Mouse (Mus musculus) heart, embryonic 12.5 days (tissue): ENCODE results near the gene Timp3. TPM values are rescaled to one million over a fixed set of nuclear protein-coding genes. Genes with fewer than 3 reads are reported as not detected.
A peak's percentile ranks its signal among the peaks of the same experiment; 100 is the strongest.

Source experiments
- ATAC-seq: fragments of 200-750 bp; cut with Nextera tagmentation; 2 replicates; pipeline ENCODE4 v1.8.0; 2017; ENCODE audit warnings: moderate TSS enrichment, moderate library complexity; ENCODE audit not compliant: insufficient number of reproducible peaks, low FRiP score
- H3K27ac ChIP-seq: fragments of 300-500 bp; sonication (generic); 2 replicates; pipeline ENCODE4 v1.5.1; 2016; ENCODE audit warnings: mild to moderate bottlenecking, moderate library complexity; ENCODE audit not compliant: poor library complexity, severe bottlenecking
- H3K27me3 ChIP-seq: fragments of 300-500 bp; sonication (generic); replicated peaks from 2 replicates; pipeline ENCODE4 v1.6.1; 2016; ENCODE audit warnings: mild to moderate bottlenecking, moderate library complexity
- H3K36me3 ChIP-seq: fragments of 300-500 bp; sonication (generic); 2 replicates; pipeline ENCODE4 v1.6.1; 2016; ENCODE audit warnings: mild to moderate bottlenecking, moderate library complexity
- H3K4me1 ChIP-seq: fragments of 300-500 bp; sonication (generic); replicated peaks from 2 replicates; pipeline ENCODE4 v1.6.1; 2016; ENCODE audit warnings: mild to moderate bottlenecking
- H3K4me2 ChIP-seq: fragments of 300-500 bp; sonication (generic); 2 replicates; pipeline ENCODE4 v1.6.1; 2016; ENCODE audit warnings: mild to moderate bottlenecking, moderate library complexity
- H3K4me3 ChIP-seq: fragments of 300-500 bp; sonication (generic); 2 replicates; pipeline ENCODE4 v1.5.1; 2016; ENCODE audit warnings: mild to moderate bottlenecking
- H3K9ac ChIP-seq: fragments of 300-500 bp; sonication (generic); 2 replicates; pipeline ENCODE4 v1.6.1; 2016; ENCODE audit warnings: mild to moderate bottlenecking, moderate library complexity
- H3K9me3 ChIP-seq: fragments of 300-500 bp; sonication (generic); replicated peaks from 2 replicates; pipeline ENCODE4 v1.6.1; 2016; ENCODE audit warnings: mild to moderate bottlenecking, moderate library complexity
- WGBS: fragments of 180-500 bp; shearing (Covaris S2); methylation state at CpG from one replicate; pipeline ENCODE4 v1.1.7; 2016; 5-methylcytosine and 5-hydroxymethylcytosine counted together
- polyA plus RNA-seq: library from polyadenylated mRNA; unstranded; fragments of >200 nt; fragmentation: Nextera tagmentation; extraction: Ambion mirVana; gene quantifications from 2 replicates; pipeline ENCODE4 v1.2.1, GENCODE M21; 2016

Timp3 gene
- 70.8 and 71.5 TPM in 2 replicates for polyA plus RNA-seq

DNA sequence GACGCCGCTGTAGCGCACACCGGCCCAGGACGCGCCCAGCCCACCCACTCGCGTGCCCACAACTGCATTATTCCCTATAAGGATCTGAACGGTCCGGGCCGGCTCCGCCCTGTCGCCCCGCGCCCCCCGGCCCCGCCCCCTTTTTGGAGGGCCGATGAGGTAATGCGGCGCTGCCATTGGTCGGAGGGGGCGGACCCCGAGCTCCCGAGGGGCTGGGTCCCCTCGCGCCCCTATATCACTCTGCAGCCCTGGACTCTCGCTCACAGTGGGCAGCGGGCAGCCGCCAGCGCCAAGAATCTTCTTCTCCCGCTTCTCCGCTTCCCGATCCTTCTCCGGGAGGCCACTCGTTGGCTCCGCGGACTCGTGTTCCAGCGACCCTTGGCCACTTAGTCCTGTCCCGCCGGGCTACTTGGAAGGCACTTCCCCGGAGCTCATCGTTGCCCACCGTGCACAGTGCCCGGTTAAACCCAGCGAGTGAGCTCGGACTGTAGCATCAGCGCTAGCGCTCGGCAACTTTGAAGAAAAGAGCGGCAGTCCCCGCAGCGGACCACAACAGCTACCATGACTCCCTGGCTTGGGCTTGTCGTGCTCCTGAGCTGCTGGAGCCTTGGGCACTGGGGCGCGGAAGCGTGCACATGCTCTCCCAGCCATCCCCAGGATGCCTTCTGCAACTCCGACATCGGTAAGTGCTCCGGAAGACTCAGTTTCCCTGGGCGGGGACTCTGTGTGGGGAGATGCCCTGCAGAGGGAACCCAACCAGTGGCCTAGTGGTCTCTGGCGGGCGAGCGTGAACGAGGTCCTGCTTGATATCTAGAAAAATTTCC is at the start of gene Timp3:
Timp3 (plus strand) TSS at position 80 of the 824 bp plus-strand sequence.
- H3K36me3 ChIP-seq = 0 out of 2 replicates have a peak, but pooled peaks cover 4% of the 10 kb centered on the region
- under 1% methylated on average over 63 of the region's 65 CpGs for WGBS
- peak within 1 kb of the TSS; percentile 83 for H3K4me3 ChIP-seq
- H3K27me3 ChIP-seq = no peaks in the 10 kb centered on the region
- peak within 1 kb of the TSS; percentile 95 for H3K9ac ChIP-seq
- H3K9me3 ChIP-seq = no peaks in the 10 kb centered on the region
- ATAC-seq = peak; percentile 86
- peaks cover 38% of the 10 kb centered on the region for H3K4me1 ChIP-seq
- peak within 1 kb of the TSS; percentile 87 for H3K27ac ChIP-seq
- H3K4me2 ChIP-seq = peak within 1 kb of the TSS; percentile 95

DNA sequence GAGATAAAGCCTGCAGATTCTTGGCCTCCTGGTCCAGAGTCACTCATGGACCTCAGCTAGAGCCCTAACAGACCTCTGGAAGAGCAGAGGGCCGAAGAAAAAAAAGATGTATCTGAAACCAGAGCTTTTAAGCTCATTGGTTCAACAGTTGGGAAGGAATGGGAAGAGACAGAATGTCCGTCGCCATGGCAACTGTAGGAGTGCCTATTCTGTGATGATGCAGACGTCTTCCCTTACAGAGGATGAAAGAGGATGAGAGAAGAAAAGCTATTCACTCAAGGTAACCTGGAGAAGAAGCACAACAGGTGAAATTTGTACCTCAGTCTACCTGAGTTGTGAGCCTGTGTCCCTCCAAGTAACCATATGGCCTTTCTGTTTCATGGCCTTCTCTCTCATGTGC is 44.0 kb upstream of the Timp3 start:
- H3K27me3 ChIP-seq = peaks cover 3% of the 10 kb centered on the region; the same call in 1 of the 2 replicates
- WGBS = 57% methylated on average over 4 of the region's 4 CpGs
- peaks cover 5% of the 10 kb centered on the region; the same call in 1 of the 2 replicates for H3K4me1 ChIP-seq
- H3K9ac ChIP-seq = no peak overlapping the region
- H3K4me2 ChIP-seq = no peak overlapping the region
- H3K36me3 ChIP-seq = no peaks in the 10 kb centered on the region
- ATAC-seq = no peak
- peaks cover 7% of the 10 kb centered on the region for H3K9me3 ChIP-seq
- no peak overlapping the region for H3K4me3 ChIP-seq
- H3K27ac ChIP-seq = no peak overlapping the region

DNA sequence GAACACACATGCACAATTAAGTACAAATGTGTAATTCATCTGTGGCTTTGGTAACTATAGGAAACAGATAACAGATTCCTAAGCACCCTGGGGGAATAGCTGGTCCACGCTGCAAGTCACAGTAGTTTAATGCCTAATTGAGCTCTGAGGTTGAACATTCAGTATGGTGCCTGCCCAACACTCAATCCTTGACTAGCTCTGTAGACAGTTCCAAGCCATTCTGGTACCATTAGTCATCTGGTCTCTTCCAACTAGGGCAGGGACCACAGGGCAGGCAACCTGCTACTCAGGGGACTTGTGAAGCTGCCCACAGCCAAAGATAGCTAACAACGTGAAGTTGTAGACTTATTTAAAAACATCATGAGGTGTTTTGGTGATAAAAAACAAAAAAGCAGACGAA is 43.1 kb upstream of the Timp3 start:
- Histone ChIP-seq H3K9me3 (peaks cover 7% of the 10 kb centered on the region), H3K9ac (no peak overlapping the region), H3K4me1 (peaks cover 5% of the 10 kb centered on the region; the same call in 1 of the 2 replicates), H3K4me3 (no peak overlapping the region), H3K27me3 (peaks cover 3% of the 10 kb centered on the region; the same call in 1 of the 2 replicates), H3K36me3 (no peaks in the 10 kb centered on the region), H3K27ac (no peak overlapping the region), H3K4me2 (no peak overlapping the region)
- ATAC-seq = no peak
- 66% methylated on average over 3 of the region's 3 CpGs for WGBS

DNA sequence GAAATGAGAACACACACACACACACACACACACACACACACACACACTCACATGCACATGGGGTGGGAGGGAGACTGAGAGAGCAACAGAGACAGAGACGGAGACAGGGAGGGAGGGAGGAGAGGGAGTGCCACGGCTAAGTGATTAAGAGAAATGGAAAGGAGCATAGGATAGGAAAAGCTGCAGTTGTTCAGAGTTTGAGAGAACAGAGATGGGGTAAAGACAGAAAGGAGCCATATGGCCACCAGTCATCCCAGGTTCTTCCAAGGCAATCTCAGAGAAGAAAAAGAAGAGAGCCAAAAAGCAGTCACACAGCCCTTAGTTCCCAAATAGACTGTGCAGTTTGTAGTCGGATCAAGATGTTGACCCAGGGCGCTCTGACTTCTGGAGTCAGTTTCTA is 42.1 kb upstream of the Timp3 start:
- Histone ChIP-seq H3K27me3 (no peaks in the 10 kb centered on the region; the same call in 1 of the 2 replicates), H3K4me3 (no peak overlapping the region), H3K4me1 (peaks cover 3% of the 10 kb centered on the region; the same call in 1 of the 2 replicates), H3K27ac (no peak overlapping the region), H3K9ac (no peak overlapping the region), H3K9me3 (peaks cover 7% of the 10 kb centered on the region), H3K4me2 (no peak overlapping the region), H3K36me3 (no peaks in the 10 kb centered on the region)
- ATAC-seq = no peak
- WGBS = 75% methylated on average over 4 of the region's 4 CpGs

DNA sequence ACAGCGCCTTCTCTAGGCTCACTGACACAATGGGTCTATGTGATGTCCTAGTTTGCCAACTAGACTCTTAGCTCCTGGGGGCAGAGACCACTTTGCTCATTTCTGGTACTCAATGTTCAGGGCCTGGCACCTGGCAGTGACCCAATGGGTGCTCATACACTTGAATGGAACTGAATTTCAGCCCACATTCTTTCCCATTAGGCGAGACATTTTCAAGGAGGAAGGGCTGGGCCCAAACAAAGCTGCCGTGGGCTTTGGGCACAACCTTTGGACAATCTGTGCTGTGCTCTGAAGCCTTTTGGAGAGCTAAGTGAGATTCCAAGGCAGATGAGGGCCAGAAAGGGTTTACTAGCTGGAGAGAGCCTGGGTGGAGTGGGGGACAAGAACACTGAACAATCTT is 41.2 kb upstream of the Timp3 start:
- Histone ChIP-seq H3K9ac (no peak overlapping the region), H3K27ac (no peak overlapping the region)
- ATAC-seq = no peak

DNA sequence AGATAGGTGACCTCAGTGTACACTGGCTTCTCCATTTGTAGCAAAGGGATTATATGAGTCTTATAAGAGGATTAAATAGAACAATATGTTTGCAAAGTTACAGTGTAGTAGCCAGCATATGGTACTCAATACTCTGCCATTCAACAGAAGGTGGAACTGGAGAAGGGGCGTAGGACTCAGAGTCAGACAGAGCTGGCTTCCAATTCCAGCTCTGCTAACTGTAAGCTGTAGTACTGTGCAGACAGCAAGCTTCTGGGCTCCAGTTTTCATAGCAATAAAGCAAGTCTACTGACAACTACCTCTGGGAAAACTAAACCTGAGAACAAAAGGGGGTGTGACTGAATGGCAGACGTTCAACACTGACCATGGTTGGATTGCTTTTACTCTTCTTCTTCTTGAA is 38.4 kb upstream of the Timp3 start:
- Histone ChIP-seq H3K4me1 (no peaks in the 10 kb centered on the region), H3K9ac (no peak overlapping the region), H3K27ac (no peak overlapping the region), H3K36me3 (no peaks in the 10 kb centered on the region), H3K27me3 (no peaks in the 10 kb centered on the region; the same call in 1 of the 2 replicates), H3K4me2 (no peak overlapping the region), H3K9me3 (peaks cover 7% of the 10 kb centered on the region), H3K4me3 (no peak overlapping the region)
- WGBS = 78% methylated on average over 2 of the region's 2 CpGs
- ATAC-seq = no peak

More for the DNA sequence above, 41.2 kb upstream of the Timp3 start:
- no peaks in the 10 kb centered on the region for H3K4me1 ChIP-seq
- H3K4me3 ChIP-seq = no peak overlapping the region
- 82% methylated on average over 3 of the region's 3 CpGs for WGBS
- no peak overlapping the region for H3K4me2 ChIP-seq
- H3K27me3 ChIP-seq = no peaks in the 10 kb centered on the region; the same call in 1 of the 2 replicates
- no peaks in the 10 kb centered on the region for H3K36me3 ChIP-seq
- peaks cover 7% of the 10 kb centered on the region for H3K9me3 ChIP-seq

DNA sequence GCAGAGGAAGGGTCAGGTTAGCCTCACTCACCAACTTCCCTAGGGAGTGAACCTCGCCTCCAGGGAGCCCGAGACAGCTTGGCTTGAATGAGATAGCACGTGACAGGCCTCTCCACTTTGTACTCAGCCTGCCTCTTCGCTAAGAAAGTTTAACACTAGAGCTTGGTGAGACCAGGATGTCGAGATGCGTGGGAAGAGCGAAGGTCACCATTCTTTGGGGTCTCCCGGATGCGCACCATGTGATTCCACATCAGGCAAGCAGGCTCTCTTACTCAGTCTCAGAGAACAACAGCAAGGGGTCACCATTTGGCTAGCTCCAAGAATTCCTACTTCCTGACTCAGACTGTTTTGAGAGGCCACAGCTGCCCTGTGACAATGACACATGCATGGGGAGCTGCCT is 35.6 kb upstream of the Timp3 start:
- Histone ChIP-seq H3K9ac (no peak overlapping the region), H3K27me3 (no peaks in the 10 kb centered on the region), H3K9me3 (peaks cover 7% of the 10 kb centered on the region), H3K4me3 (no peak overlapping the region), H3K4me1 (no peaks in the 10 kb centered on the region), H3K27ac (no peak overlapping the region), H3K36me3 (no peaks in the 10 kb centered on the region), H3K4me2 (no peak overlapping the region)
- ATAC-seq = no peak
- 74% methylated on average over 9 of the region's 9 CpGs for WGBS

DNA sequence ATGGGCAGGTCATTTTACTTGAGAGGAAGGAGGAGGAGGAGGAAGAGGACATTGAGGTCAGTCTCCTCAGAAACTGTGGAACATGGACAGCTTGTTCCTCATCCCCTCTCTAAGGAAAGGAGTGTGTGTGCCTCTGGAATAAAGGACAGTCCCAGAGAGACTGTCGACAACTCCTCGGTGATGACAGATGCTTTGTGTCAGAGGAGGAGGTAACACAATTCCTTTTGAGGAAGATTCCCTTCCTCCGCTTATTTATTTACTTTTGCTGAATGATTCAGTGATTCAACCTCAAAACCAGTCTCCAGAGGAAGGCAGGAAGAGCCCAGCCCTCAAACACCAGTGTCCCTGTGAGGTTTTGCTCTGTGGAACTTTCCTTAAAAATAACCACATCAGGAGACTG is 29.9 kb upstream of the Timp3 start:
- Histone ChIP-seq H3K36me3 (no peaks in the 10 kb centered on the region), H3K4me3 (no peak overlapping the region), H3K4me1 (peaks cover 12% of the 10 kb centered on the region; the same call in 1 of the 2 replicates), H3K4me2 (no peak overlapping the region), H3K27ac (no peak overlapping the region), H3K27me3 (no peaks in the 10 kb centered on the region), H3K9me3 (no peaks in the 10 kb centered on the region), H3K9ac (no peak overlapping the region)
- ATAC-seq = no peak
- WGBS = 27% methylated on average over 3 of the region's 3 CpGs

DNA sequence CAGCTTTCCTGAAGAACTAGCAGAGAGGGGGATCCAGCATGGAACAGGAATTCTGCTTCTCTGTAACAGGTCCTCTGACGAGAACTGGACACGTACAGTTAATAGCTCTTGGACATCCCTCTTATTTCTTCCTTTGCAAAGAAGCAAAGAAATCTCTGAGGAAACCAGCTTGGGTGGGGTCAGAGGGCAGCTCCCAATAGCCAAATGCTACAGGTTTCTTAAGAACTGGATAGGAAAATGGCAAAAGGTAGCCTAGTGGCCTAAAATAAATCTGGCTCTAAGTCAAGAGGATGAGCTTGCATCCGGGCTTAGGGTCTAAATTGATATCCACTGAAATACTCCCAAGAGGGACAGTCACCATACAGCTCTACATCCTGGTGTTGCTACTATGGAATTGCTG is 27.3 kb upstream of the Timp3 start:
- H3K9ac ChIP-seq = no peak overlapping the region
- no peaks in the 10 kb centered on the region for H3K36me3 ChIP-seq
- 85% methylated on average over 3 of the region's 3 CpGs for WGBS
- H3K27ac ChIP-seq = no peak overlapping the region
- H3K4me2 ChIP-seq = no peak overlapping the region
- ATAC-seq = no peak
- H3K27me3 ChIP-seq = no peaks in the 10 kb centered on the region
- no peak overlapping the region for H3K4me3 ChIP-seq
- peaks cover 12% of the 10 kb centered on the region; the same call in 1 of the 2 replicates for H3K4me1 ChIP-seq
- H3K9me3 ChIP-seq = no peaks in the 10 kb centered on the region

DNA sequence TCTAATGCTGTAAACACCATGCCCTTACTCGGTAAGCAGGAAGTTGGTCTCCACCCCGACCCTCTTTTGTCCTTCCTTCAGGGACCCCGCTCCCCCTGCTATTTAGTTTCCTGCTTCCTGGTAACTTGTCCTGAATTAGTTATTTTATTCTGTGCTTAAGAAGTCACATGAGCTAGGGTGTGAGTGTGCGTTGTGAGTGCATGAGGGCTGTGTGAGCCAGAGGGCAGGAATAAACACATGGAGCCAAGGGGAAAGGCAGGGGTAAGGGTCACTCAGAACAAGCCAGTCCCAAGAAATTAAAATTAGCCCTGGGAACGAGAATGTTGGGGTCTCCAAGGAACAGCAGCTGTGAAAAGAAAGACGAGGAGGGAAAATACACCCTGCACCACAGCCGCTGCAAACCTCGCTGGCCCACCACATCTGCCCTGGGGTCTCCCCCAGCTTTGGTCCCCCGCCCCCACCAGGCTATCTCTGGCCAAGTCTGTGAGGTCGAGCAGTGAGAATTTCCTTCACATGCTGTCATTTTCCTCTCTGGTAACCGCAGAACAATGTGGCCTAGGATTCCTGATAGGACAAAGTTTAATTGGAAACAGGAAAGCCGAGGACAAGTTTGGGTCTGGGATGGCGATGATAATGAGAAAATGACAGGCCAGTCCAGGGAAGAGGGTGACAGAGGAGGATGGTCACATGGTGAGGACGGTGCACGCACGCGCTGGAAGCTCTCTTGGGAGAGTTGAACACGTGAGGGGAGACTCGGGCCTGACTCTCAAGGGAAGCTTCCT is 26.6 kb upstream of the Timp3 start:
- H3K4me3 ChIP-seq = no peak overlapping the region
- peak overlapping the region; percentile 8; the same call in 1 of the 2 replicates for H3K27ac ChIP-seq
- H3K9ac ChIP-seq = no peak overlapping the region
- H3K9me3 ChIP-seq = no peaks in the 10 kb centered on the region
- H3K27me3 ChIP-seq = no peaks in the 10 kb centered on the region; the same call in 1 of the 2 replicates
- peaks cover 12% of the 10 kb centered on the region; the same call in 1 of the 2 replicates for H3K4me1 ChIP-seq
- H3K4me2 ChIP-seq = no peak overlapping the region
- ATAC-seq = peak; percentile 73
- 42% methylated on average over 19 of the region's 19 CpGs for WGBS
- H3K36me3 ChIP-seq = no peaks in the 10 kb centered on the region

DNA sequence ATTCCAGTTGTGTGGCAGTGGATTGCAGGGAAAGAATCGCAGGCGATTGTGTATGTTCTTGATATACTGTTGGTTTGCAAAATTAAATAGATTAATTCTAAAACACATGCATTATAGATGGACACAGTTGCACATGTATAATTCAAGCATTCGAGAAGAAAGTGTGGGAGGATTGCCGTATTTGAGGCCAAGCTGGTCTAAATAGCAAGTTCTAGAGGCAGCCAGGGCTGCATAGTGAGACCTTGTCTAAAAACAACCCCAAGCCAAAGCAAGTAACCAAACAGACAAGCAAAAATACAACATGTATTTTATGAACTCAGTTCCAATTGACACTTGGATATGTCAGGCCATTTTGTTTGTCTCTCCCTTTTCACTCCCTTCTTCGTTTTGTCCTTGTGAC is 24.6 kb upstream of the Timp3 start:
- Histone ChIP-seq H3K9ac (no peak overlapping the region), H3K4me3 (no peak overlapping the region), H3K4me1 (peaks cover 7% of the 10 kb centered on the region; the same call in 1 of the 2 replicates), H3K9me3 (no peaks in the 10 kb centered on the region), H3K4me2 (no peak overlapping the region), H3K27me3 (peaks cover 6% of the 10 kb centered on the region; the same call in 1 of the 2 replicates), H3K36me3 (no peaks in the 10 kb centered on the region), H3K27ac (no peak overlapping the region)
- WGBS = 83% methylated on average over 5 of the region's 5 CpGs
- ATAC-seq = no peak
